9 mouse cellular contexts compared by ENCODE assay signal in genomic region chr8:13506849-13507248, GRCm38 (mm10). TPM values are rescaled to one million over a fixed set of nuclear protein-coding genes. Genes with fewer than 3 reads are reported as not detected.
DNase-seq lines count a peak whose midpoint lies in the region; ATAC-seq and TF ChIP-seq lines count a peak whose summit lies in the region.
"Had no signal": no experiment of that assay in that cellular context is flagged by ENCODE, and none has a peak within 500 bp of the region (broad histone marks: within the 10 kb centered on the region; RNA-seq: fewer than 3 reads in every experiment).

No protein-coding gene starts in this region.

- TF ChIP-seq POLR2A in small intestine, adult 2 months (IDR thresholded peaks at IDR 0.05; ENCODE audit: low read depth, low read length): no peak

- intact Hi-C loops in left cerebral cortex, postnatal 14 days (cut with DNase I): no loop called here

- peak; percentile 43 for DNase-seq in right cerebral cortex, postnatal 14 days
- DNase-seq in right cerebral cortex, postnatal 36 days (ENCODE audit: low spot score in 2 of 2): no peak
- peak; percentile 87 to 93 for DNase-seq in kidney, postnatal 4 days
- no peak for DNase-seq in frontal cortex, postnatal 36 days (ENCODE audit: low spot score in 2 of 2)
- no peak for DNase-seq in thymus, postnatal 25 days
- DNase-seq in left cerebral cortex, postnatal 14 days (ENCODE audit: low spot score in 2 of 2): no peak

- no peak overlapping the region for H3K27ac ChIP-seq in heart, embryonic 12.5 days (ENCODE audit: poor library complexity, severe bottlenecking)
- peak overlapping the region; percentile 42 for H3K27ac ChIP-seq in small intestine, adult 2 months (ENCODE audit: insufficient read depth, low read depth, low read length)

- no peaks in the 10 kb centered on the region for H3K36me3 ChIP-seq in heart, embryonic 12.5 days
- H3K36me3 ChIP-seq in small intestine, adult 2 months (ENCODE audit: control insufficient read depth, insufficient read depth, low read length): no peaks in the 10 kb centered on the region

- WGBS in heart, embryonic 12.5 days: 32% methylated on average over 4 of the region's 4 CpGs
- WGBS in small intestine, adult 2 months: 15% methylated on average over 4 of the region's 4 CpGs

- peaks cover 13% of the 10 kb centered on the region; the same call in 1 of the 2 replicates for H3K4me1 ChIP-seq in heart, embryonic 12.5 days (replicated peaks)
- peaks cover 38% of the 10 kb centered on the region for H3K4me1 ChIP-seq in small intestine, adult 2 months (ENCODE audit: control insufficient read depth, insufficient read depth, insufficient read length, low read length)

- H3K4me2 ChIP-seq in heart, embryonic 12.5 days: no peak overlapping the region

- H3K27me3 ChIP-seq in heart, embryonic 12.5 days (replicated peaks): peaks cover 29% of the 10 kb centered on the region
- H3K27me3 ChIP-seq in small intestine, adult 2 months (ENCODE audit: control insufficient read depth, insufficient read depth, low read length): no peaks in the 10 kb centered on the region

- no peak overlapping the region for H3K4me3 ChIP-seq in heart, embryonic 12.5 days
- no peak overlapping the region for H3K4me3 ChIP-seq in small intestine, adult 2 months (ENCODE audit: low read depth, low read length)
- H3K4me3 ChIP-seq: myocyte had no signal

- H3K9me3 ChIP-seq in heart, embryonic 12.5 days (replicated peaks): no peaks in the 10 kb centered on the region

- H3K9ac ChIP-seq in heart, embryonic 12.5 days: no peak overlapping the region

- peak; percentile 55; the same call in 1 of the 2 replicates for ATAC-seq in heart, embryonic 12.5 days (ENCODE audit: insufficient number of reproducible peaks, low FRiP score)

- TF ChIP-seq CTCF in small intestine, adult 2 months (IDR thresholded peaks at IDR 0.05; ENCODE audit: extremely low read depth, insufficient read length, insufficient replicate concordance, low read depth, low read length): no peak

RNA-seq across cellular contexts. Expression of gene Gas6, which starts 12.6 kb away (rescaled TPM):
- polyA plus RNA-seq in heart, embryonic 12.5 days (2016; fragmentation: Nextera tagmentation; extraction: Ambion mirVana): 57.1 and 60.7 TPM in 2 replicates
- polyA plus RNA-seq in small intestine, adult 2 months (2012; rRNA removed): 42.6 and 58.3 TPM in 2 replicates
- total RNA-seq in left cerebral cortex, postnatal 14 days (2021): 100 to 1,000 TPM; 115 to 126 TPM

RNA-seq across cellular contexts. Expression of gene 1700029H14Rik, which starts 55.4 kb away (rescaled TPM):
- polyA plus RNA-seq in heart, embryonic 12.5 days (2016; fragmentation: Nextera tagmentation; extraction: Ambion mirVana): not detected in 2 replicates
- not detected in 2 replicates for polyA plus RNA-seq in small intestine, adult 2 months (2012; rRNA removed)
- total RNA-seq in left cerebral cortex, postnatal 14 days (2021): not detected
- polyA plus RNA-seq: myocyte had no signal

Comparison
In these comparisons a context has a peak if more than half of its experiments do, and no peak if none do; other contexts are left out.
1. DNase-seq: peak in right cerebral cortex, postnatal 14 days (single experiment) and kidney, postnatal 4 days (2 of 2); none in right cerebral cortex, postnatal 36 days (0 of 2), frontal cortex, postnatal 36 days (0 of 2), thymus, postnatal 25 days (single experiment) and left cerebral cortex, postnatal 14 days (0 of 2).